In the genomic region with DNA sequence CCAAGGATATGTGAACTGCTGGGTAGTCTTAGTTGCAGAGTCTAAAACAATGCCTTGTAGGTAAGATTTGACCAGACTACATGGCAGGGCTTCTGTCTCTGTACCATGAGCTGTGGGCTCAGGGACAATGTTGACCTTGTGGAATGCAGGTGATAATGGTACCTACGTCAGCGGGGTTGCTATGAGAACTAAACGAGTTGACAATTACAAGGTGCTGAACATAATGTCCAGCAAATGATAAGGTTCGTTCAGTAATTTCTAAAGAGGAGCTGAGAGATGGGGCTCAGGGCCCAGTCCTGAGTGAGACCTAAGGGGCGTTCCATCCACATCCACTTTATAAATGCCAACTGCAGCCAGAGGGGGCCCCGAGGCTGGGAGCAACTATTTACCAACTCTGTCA, we compare ENCODE assay signal across 14 mouse cellular contexts.
"Had no signal": no experiment of that assay in that cellular context is flagged by ENCODE, and none has a peak within 500 bp of the region (broad histone marks: within the 10 kb centered on the region; RNA-seq: fewer than 3 reads in every experiment).

No protein-coding gene starts in this region.

- H3K36me3 ChIP-seq: midbrain, embryonic 13.5 days; midbrain, embryonic 15.5 days; neural tube, embryonic 12.5 days had no signal

- DNase-seq: lung, embryonic 14.5 days; lung, postnatal 10 days; lung, postnatal 4 days; retina, postnatal 1 day; right cerebral cortex, postnatal 4 days; spleen, adult 18-20 months; thymus, adult 18-20 months; thymus, postnatal 14 days; thymus, postnatal 36 days had no signal

- H3K9me3 ChIP-seq: midbrain, embryonic 15.5 days had no signal

- H3K4me2 ChIP-seq: lung, embryonic 14.5 days; midbrain, embryonic 11.5 days; midbrain, embryonic 13.5 days; midbrain, embryonic 15.5 days; neural tube, embryonic 12.5 days had no signal

- H3K27me3 ChIP-seq: megakaryocyte, embryonic 14.5 days; midbrain, embryonic 13.5 days; midbrain, embryonic 15.5 days; neural tube, embryonic 12.5 days had no signal

- H3K4me3 ChIP-seq: megakaryocyte, embryonic 14.5 days; midbrain, embryonic 13.5 days; midbrain, embryonic 15.5 days; neural tube, embryonic 12.5 days had no signal

- ATAC-seq: midbrain, embryonic 13.5 days; midbrain, embryonic 15.5 days had no signal

- H3K27ac ChIP-seq: midbrain, embryonic 13.5 days; midbrain, embryonic 15.5 days; neural tube, embryonic 12.5 days had no signal

- H3K4me1 ChIP-seq: megakaryocyte, embryonic 14.5 days; midbrain, embryonic 13.5 days; midbrain, embryonic 15.5 days; neural tube, embryonic 12.5 days had no signal

- H3K9ac ChIP-seq: lung, embryonic 14.5 days; midbrain, embryonic 13.5 days; midbrain, embryonic 15.5 days; neural tube, embryonic 12.5 days had no signal
